Mouse (Mus musculus) intestine, postnatal 0 days (tissue): ENCODE data around the gene Tax1bp3. TPM values are rescaled to one million over a fixed set of nuclear protein-coding genes. Genes with fewer than 3 reads are reported as not detected.

Source experiments
- ATAC-seq: fragments of 200-750 bp; cut with Nextera tagmentation; 2 replicates; pipeline ENCODE4 v1.8.0; 2017; ENCODE audit warnings: mild to moderate bottlenecking, moderate TSS enrichment, moderate library complexity
- H3K27ac ChIP-seq: fragments of 300-500 bp; sonication (generic); 2 replicates; pipeline ENCODE4 v1.5.1; 2014; ENCODE audit warnings: mild to moderate bottlenecking, low read depth, low read length, moderate library complexity
- H3K27me3 ChIP-seq: fragments of 300-500 bp; sonication (generic); replicated peaks from 2 replicates; pipeline ENCODE4 v1.6.1; 2014; ENCODE audit warnings: low read length, mixed read lengths; ENCODE audit not compliant: control insufficient read depth, insufficient read depth
- H3K36me3 ChIP-seq: fragments of 300-500 bp; sonication (generic); 2 replicates; pipeline ENCODE4 v1.6.1; 2014; ENCODE audit warnings: mild to moderate bottlenecking, moderate library complexity; ENCODE audit not compliant: control insufficient read depth, insufficient read depth
- H3K4me1 ChIP-seq: fragments of 300-500 bp; sonication (generic); replicated peaks from 2 replicates; pipeline ENCODE4 v1.6.1; 2014; ENCODE audit warnings: antibody characterized with exemption, low read length, mixed read lengths; ENCODE audit not compliant: control insufficient read depth, insufficient read depth
- H3K4me2 ChIP-seq: fragments of 300-500 bp; sonication (generic); replicated peaks from 2 replicates; pipeline ENCODE4 v1.6.1; 2014; ENCODE audit warnings: low read depth, mild to moderate bottlenecking, moderate library complexity
- H3K4me3 ChIP-seq: fragments of 300-500 bp; sonication (generic); 2 replicates; pipeline ENCODE4 v1.5.1; 2014; ENCODE audit warnings: low read depth, low read length
- H3K9ac ChIP-seq: fragments of 300-500 bp; sonication (generic); 2 replicates; pipeline ENCODE4 v1.6.1; 2014; ENCODE audit warnings: mild to moderate bottlenecking, low read depth, low read length
- H3K9me3 ChIP-seq: fragments of 300-500 bp; sonication (generic); 2 replicates; pipeline ENCODE4 v1.6.1; 2016; ENCODE audit warnings: mixed run types; ENCODE audit not compliant: control insufficient read depth
- CTCF ChIP-seq: sonication (generic); IDR thresholded peaks from 2 replicates; pipeline ENCODE4 v1.5.1; 2016; ENCODE audit warnings: low read depth, mild to moderate bottlenecking, control low read depth, antibody characterized with exemption, moderate library complexity
- WGBS: fragments of 180-500 bp; shearing (Covaris S2); extraction: QIAGEN DNeasy Blood & Tissue Kit; methylation state at CpG from one replicate; pipeline ENCODE4 v1.1.7; 2014; 5-methylcytosine and 5-hydroxymethylcytosine counted together
- polyA plus RNA-seq: library from polyadenylated mRNA; unstranded; fragments of >200 nt; fragmentation: Nextera tagmentation; extraction: Ambion mirVana; gene quantifications from 2 replicates; pipeline ENCODE4 v1.2.1, GENCODE M21; 2015

Tax1bp3 gene
- polyA plus RNA-seq, 1 experiment from 2014 or later = 217 TPM

- WGBS = 73% methylated on average over 5 of the region's 5 CpGs
- Histone ChIP-seq H3K9ac (no peak overlapping the region), H3K4me2 (no peak overlapping the region), H3K4me1 (no peaks in the 10 kb centered on the region), H3K27me3 (no peaks in the 10 kb centered on the region), H3K9me3 (no peaks in the 10 kb centered on the region), H3K27ac (no peak overlapping the region), H3K36me3 (no peaks in the 10 kb centered on the region), H3K4me3 (no peak overlapping the region)
- no peak for TF ChIP-seq CTCF
- no peak for ATAC-seq
Observed at GRCm38 (mm10) chr11:73228881-73229280, 52.0 kb downstream of the Tax1bp3 start.

GRCm38 (mm10) chr11:73230081-73230480, 53.2 kb downstream of the Tax1bp3 start:
- H3K4me3 ChIP-seq = no peak overlapping the region
- no peak for TF ChIP-seq CTCF
- 90% methylated on average over 5 of the region's 5 CpGs for WGBS

DNA sequence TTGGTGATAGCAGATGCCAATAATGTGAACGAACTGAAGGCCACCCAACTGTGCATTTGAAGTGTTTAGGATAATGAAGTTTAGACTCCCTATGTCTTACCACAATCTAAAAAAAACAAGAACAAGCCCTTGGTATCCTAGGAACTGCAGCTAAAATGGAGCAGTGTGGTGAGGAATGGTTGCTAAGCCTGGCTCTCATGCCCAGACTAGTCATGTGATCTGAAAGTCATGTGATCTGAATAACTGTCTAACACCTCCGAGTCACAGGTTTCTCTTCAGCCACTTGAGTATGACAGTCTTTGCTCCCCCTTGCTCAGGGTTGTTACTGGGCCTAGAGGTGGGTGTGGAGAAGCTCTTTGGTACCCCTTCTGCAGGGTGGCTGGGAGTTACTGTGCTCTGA, 55.6 kb downstream of the Tax1bp3 start:
- TF ChIP-seq CTCF = no peak
- Histone ChIP-seq H3K9ac (no peak overlapping the region), H3K4me1 (no peaks in the 10 kb centered on the region), H3K27ac (no peak overlapping the region), H3K4me2 (no peak overlapping the region), H3K9me3 (no peaks in the 10 kb centered on the region), H3K36me3 (no peaks in the 10 kb centered on the region), H3K27me3 (no peaks in the 10 kb centered on the region), H3K4me3 (no peak overlapping the region)
- ATAC-seq = no peak
- WGBS = 44% methylated on average over 2 of the region's 2 CpGs

More at GRCm38 (mm10) chr11:73230081-73230480, 53.2 kb downstream of the Tax1bp3 start:
- H3K27ac ChIP-seq = no peak overlapping the region
- no peaks in the 10 kb centered on the region for H3K27me3 ChIP-seq
- H3K9me3 ChIP-seq = no peaks in the 10 kb centered on the region
- no peak overlapping the region for H3K4me2 ChIP-seq
- ATAC-seq = no peak
- no peak overlapping the region for H3K9ac ChIP-seq
- no peaks in the 10 kb centered on the region for H3K4me1 ChIP-seq
- H3K36me3 ChIP-seq = no peaks in the 10 kb centered on the region

Other genes starting within 250 kb of the Tax1bp3 start
- gene Atp2a3, start 215.9 kb upstream of the Tax1bp3 start, polyA plus RNA-seq = 16.2 and 16.7 TPM in 2 replicates
- 3.4 and 4.1 TPM in 2 replicates for gene P2rx1, start 178.0 kb upstream of the Tax1bp3 start, polyA plus RNA-seq
- gene Camkk1, start 158.1 kb upstream of the Tax1bp3 start, polyA plus RNA-seq = 3.2 and 3.5 TPM in 2 replicates
- 3.4 and 4.6 TPM in 2 replicates for gene Ncbp3, start 129.3 kb upstream of the Tax1bp3 start, polyA plus RNA-seq
- 0.30 and 0.31 TPM in 2 replicates for gene Itgae, start 86.5 kb upstream of the Tax1bp3 start, polyA plus RNA-seq
- 5.7 and 7.3 TPM in 2 replicates for gene Haspin, start 38.8 kb upstream of the Tax1bp3 start, polyA plus RNA-seq
- 0.04 and 0.08 TPM in 2 replicates for gene P2rx5, start 16.7 kb upstream of the Tax1bp3 start, polyA plus RNA-seq
- gene Emc6, start within 50 bp of the Tax1bp3 start, polyA plus RNA-seq = 114 and 120 TPM in 2 replicates
- 46.8 and 53.2 TPM in 2 replicates for gene Ctns, start 22.0 kb downstream of the Tax1bp3 start, polyA plus RNA-seq
- gene Shpk, start 22.4 kb downstream of the Tax1bp3 start, polyA plus RNA-seq = 21.3 and 26.3 TPM in 2 replicates
- 0.13 and 0.24 TPM in 2 replicates for gene Trpv1, start 57.2 kb downstream of the Tax1bp3 start, polyA plus RNA-seq
- 0.16 and 0.27 TPM in 2 replicates for gene Trpv3, start 90.3 kb downstream of the Tax1bp3 start, polyA plus RNA-seq
- 8.4 and 13.5 TPM in 2 replicates for gene Aspa, start 152.5 kb downstream of the Tax1bp3 start, polyA plus RNA-seq
- not detected in 2 replicates for gene Gm49340, start 152.7 kb downstream of the Tax1bp3 start, polyA plus RNA-seq
- 0.14 and 0.16 TPM in 2 replicates for gene Spata22, start 152.7 kb downstream of the Tax1bp3 start, polyA plus RNA-seq
- gene Olfr20, start 173.7 kb downstream of the Tax1bp3 start, polyA plus RNA-seq = not detected in 2 replicates
- not detected in 2 replicates for gene Olfr376, start 194.2 kb downstream of the Tax1bp3 start, polyA plus RNA-seq
- not detected in 2 replicates for gene Olfr1, start 222.5 kb downstream of the Tax1bp3 start, polyA plus RNA-seq